Mouse (Mus musculus): ENCODE results near the gene Cplx1. TPM values are rescaled to one million over a fixed set of nuclear protein-coding genes. Genes with fewer than 3 reads are reported as not detected.

The Cplx1 gene
- polyA plus RNA-seq, 1 experiment from 2014 or later, result 2.6 TPM

DNA sequence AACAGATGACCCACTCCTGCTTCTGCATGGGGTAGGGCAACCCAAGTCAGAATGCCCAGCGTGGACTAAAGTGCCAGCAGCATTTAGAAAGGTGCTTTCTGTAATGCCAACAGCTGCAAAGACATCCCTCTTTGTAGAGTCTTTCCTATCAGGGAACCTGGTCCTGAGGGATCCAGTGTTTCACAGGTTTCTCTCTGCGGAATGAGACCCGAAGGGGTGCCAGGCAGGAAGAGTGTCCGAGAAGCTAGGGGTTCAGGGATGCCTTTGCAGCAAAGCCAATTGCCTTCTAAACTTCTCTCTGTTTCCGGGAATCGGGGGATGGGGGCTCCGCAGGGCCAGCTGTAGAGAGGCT lies 711 bp downstream of the Cplx1 start:
- Histone ChIP-seq H3K9me3 (no peaks in the 10 kb centered on the region), H3K27ac (no peak overlapping the region), H3K9ac (no peak overlapping the region), H3K36me3 (no peaks in the 10 kb centered on the region), H3K4me2 (peak overlapping the region; percentile 64), H3K27me3 (replicated peaks) (peaks cover 32% of the 10 kb centered on the region), H3K4me1 (peaks cover 9% of the 10 kb centered on the region), H3K4me3 (replicated peaks) (peak overlapping the region; percentile 28)
- ATAC-seq (ENCODE audit: insufficient read depth, low FRiP score, low read depth), result no peak
- WGBS, result 14% methylated on average over 7 of the region's 7 CpGs

DNA sequence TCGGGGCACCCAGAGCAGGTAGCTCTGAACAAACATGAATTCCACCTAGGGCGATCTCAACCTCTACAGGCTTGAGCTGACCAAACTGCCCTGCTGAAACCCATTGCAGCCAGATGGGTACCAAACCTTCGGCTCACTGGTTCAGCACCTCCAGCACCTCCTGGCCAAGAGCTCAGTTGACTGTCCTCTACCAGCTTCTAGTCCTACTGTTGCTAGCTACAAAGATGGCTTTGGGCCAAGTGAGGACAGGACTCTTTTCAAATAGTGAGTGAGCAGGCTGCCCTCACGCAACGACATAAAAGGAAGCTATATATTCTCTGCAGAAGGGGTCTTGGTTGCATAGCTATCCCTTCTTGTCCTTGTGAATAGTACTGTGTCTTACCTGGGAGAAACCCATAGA lies 2.2 kb downstream of the Cplx1 start:
- Histone ChIP-seq H3K36me3 (no peaks in the 10 kb centered on the region), H3K4me2 (no peak overlapping the region)
- no peak for ATAC-seq (ENCODE audit: insufficient read depth, low FRiP score, low read depth)

DNA sequence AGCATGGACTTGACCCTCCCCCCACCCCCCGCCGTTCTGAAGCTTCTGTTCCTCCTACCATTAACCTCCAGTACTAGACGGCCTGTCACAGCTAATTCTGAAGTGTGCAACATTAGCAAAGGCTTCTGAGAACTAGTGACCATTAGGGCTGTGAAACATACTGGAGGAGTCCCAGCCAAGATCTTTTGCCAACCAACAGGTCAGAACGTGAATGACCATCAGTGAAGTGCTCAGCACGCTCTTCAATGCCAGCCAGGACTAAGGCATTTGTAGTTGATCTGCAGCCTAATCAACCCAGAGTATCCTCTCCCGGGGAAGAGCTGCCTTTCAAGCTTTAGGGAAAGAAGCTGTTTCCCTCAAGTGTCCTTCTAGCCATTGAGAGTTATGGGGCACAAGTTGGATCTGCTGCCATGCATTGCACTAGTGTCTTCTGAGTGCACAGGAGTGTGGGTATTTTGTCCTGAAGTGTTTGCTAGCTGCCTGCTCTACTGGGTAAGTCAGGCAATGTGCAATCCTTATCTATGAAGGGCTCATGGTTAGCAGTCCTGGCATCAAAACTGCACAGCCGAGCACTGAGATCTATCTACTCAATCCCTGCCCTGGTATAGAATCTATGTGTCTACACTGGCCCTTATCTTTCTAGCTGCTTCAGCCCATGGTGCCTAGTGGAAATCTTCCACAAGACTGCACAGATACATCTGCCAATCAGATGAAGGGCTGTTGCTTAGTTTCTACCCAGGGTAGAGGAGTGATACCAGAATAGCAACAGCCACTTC lies 6.1 kb downstream of the Cplx1 start:
- H3K36me3 ChIP-seq, result no peaks in the 10 kb centered on the region
- 59% methylated on average over 7 of the region's 7 CpGs for WGBS
- no peaks in the 10 kb centered on the region for H3K4me1 ChIP-seq
- no peak overlapping the region for H3K27ac ChIP-seq
- H3K9me3 ChIP-seq, result no peaks in the 10 kb centered on the region
- H3K27me3 ChIP-seq (replicated peaks), result peaks cover 2% of the 10 kb centered on the region; the same call in 1 of the 2 replicates
- no peak overlapping the region for H3K4me2 ChIP-seq
- no peak overlapping the region for H3K9ac ChIP-seq
- no peak for ATAC-seq (ENCODE audit: insufficient read depth, low FRiP score, low read depth)
- no peak overlapping the region for H3K4me3 ChIP-seq (replicated peaks)

More for the DNA sequence above, 2.2 kb downstream of the Cplx1 start:
- Histone ChIP-seq H3K9me3 (no peaks in the 10 kb centered on the region), H3K9ac (no peak overlapping the region), H3K27me3 (replicated peaks) (peaks cover 30% of the 10 kb centered on the region), H3K4me1 (peaks cover 9% of the 10 kb centered on the region), H3K4me3 (replicated peaks) (no peak overlapping the region), H3K27ac (no peak overlapping the region)
- whole genome bisulfite sequencing, result 87% methylated on average over 5 of the region's 5 CpGs

DNA sequence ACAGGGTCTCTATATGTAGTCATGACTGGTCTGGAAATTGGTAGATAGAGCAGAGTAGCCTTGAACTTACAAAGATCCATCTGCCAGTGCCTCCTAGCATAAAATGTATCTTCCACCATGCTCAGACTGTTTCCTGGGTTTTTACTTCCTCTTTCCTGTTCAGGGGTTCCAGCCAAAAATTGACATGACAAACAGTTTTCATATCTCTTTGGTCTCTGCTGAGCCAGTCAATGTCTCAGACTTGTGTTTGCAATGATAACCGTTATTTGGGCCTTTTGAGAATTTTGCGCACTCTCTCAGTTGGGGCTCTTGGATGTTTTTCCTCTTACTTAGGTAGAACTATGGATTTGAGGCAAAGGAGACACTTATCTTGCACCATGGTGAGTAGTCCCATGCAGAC lies 15.6 kb downstream of the Cplx1 start:
- no peak for ATAC-seq (ENCODE audit: insufficient read depth, low FRiP score, low read depth)
- no peaks in the 10 kb centered on the region for H3K4me1 ChIP-seq
- 92% methylated on average over 2 of the region's 2 CpGs for whole genome bisulfite sequencing
- no peak overlapping the region for H3K4me3 ChIP-seq (replicated peaks)
- no peak overlapping the region for H3K9ac ChIP-seq
- no peak overlapping the region for H3K27ac ChIP-seq
- H3K4me2 ChIP-seq, result no peak overlapping the region
- H3K27me3 ChIP-seq (replicated peaks), result no peaks in the 10 kb centered on the region
- H3K36me3 ChIP-seq, result no peaks in the 10 kb centered on the region
- 0 out of 2 replicates have a peak, but pooled peaks cover 5% of the 10 kb centered on the region for H3K9me3 ChIP-seq

DNA sequence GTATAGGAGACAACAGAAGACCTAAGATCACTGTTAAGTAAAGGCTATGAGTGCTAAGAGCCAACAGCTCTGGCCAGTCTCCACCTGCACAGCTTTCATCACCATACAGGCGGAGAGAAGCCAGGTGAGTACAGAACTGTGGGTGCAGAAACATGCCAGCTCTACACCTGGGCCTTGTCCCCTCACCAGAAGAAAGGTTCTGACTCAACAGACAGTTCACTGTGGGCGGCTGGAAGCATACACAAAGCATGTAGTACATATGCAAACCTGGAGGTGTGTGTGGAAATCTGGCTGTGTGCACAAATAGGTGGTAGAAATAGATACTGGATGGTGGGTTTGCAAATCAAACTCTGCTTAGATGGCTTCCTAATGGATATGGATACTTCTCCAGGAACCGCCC lies 27.2 kb downstream of the Cplx1 start:
- ATAC-seq (ENCODE audit: insufficient read depth, low FRiP score, low read depth), result no peak
- Histone ChIP-seq H3K9me3 (no peaks in the 10 kb centered on the region), H3K36me3 (no peaks in the 10 kb centered on the region), H3K27ac (no peak overlapping the region), H3K27me3 (replicated peaks) (no peaks in the 10 kb centered on the region), H3K4me3 (replicated peaks) (no peak overlapping the region), H3K9ac (no peak overlapping the region), H3K4me1 (no peaks in the 10 kb centered on the region), H3K4me2 (no peak overlapping the region)
- WGBS, result 89% methylated on average over 3 of the region's 3 CpGs

DNA sequence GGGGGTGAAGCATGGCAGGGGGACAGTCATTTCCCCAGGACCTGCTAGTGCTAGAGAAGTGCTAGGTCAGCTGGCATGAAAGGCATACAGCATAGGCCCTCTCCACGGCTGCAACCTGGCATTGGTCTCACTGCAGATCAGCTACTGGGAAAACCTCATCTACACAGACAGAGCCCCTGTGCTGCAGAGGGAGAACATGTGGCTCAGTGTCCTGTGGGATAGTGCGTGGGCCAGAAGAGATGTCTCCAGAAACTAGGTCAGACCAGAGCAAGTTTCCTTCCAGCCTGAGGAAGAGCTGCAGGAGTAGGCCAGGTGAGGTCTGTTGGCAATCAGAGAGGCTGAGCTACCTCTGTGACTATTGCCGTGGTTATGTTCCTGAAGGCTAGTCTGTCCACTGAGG lies 27.9 kb downstream of the Cplx1 start:
- Histone ChIP-seq H3K4me2 (no peak overlapping the region), H3K9ac (no peak overlapping the region), H3K9me3 (no peaks in the 10 kb centered on the region), H3K27ac (no peak overlapping the region), H3K4me1 (no peaks in the 10 kb centered on the region), H3K36me3 (no peaks in the 10 kb centered on the region), H3K4me3 (replicated peaks) (no peak overlapping the region), H3K27me3 (replicated peaks) (no peaks in the 10 kb centered on the region)
- ATAC-seq (ENCODE audit: insufficient read depth, low FRiP score, low read depth), result no peak
- 73% methylated on average over 3 of the region's 3 CpGs for WGBS

DNA sequence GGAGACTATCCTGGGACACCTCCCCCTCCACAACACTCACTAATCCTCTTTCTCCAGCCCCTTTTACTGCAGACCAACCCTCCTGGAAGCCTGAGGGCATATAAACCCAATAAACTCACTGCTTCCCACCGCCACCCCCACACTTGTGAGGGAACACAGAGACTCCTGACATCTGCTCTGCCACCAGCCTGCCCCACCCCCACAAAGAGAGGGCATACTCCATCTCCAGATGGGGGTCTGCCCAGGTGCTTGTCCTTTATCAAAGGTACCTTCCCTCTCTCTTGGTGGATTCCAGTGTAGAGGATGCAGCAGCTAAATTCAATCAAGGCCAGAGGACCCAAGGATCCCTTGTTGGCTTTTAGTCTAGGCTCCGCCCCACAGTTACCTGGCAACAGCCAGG lies 28.8 kb downstream of the Cplx1 start:
- 61% methylated on average over 2 of the region's 2 CpGs for WGBS
- ATAC-seq (ENCODE audit: insufficient read depth, low FRiP score, low read depth), result no peak
- H3K4me1 ChIP-seq, result no peaks in the 10 kb centered on the region

DNA sequence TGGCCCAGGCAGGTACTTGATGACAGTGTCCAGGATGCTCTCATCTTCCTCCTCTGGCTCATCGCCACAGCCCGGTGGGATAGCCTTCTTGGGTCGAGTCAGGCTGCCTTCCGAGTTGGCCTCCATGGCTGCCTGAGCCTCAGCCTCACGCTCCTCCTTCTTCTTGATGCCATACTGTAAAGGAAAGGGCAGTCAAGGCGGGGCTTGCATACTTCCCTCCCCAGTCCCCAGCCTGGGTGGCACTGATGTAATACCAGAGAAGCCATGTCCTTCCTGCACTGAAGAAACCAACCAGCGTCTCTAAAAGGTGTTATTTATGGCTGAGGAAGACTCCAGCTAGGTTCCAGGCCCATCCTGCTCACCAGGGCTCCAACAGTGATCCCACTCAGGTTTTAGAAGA lies 29.7 kb downstream of the Cplx1 start:
- H3K9ac ChIP-seq, result no peak overlapping the region
- no peaks in the 10 kb centered on the region for H3K4me1 ChIP-seq
- H3K27me3 ChIP-seq (replicated peaks), result no peaks in the 10 kb centered on the region
- H3K4me3 ChIP-seq (replicated peaks), result no peak overlapping the region
- no peak for ATAC-seq (ENCODE audit: insufficient read depth, low FRiP score, low read depth)
- no peaks in the 10 kb centered on the region for H3K9me3 ChIP-seq
- H3K4me2 ChIP-seq, result no peak overlapping the region
- H3K27ac ChIP-seq, result no peak overlapping the region
- no peaks in the 10 kb centered on the region for H3K36me3 ChIP-seq
- 75% methylated on average over 7 of the region's 7 CpGs for WGBS

More for the DNA sequence above, 28.8 kb downstream of the Cplx1 start:
- no peak overlapping the region for H3K9ac ChIP-seq
- H3K9me3 ChIP-seq, result no peaks in the 10 kb centered on the region
- no peak overlapping the region for H3K27ac ChIP-seq
- no peak overlapping the region for H3K4me3 ChIP-seq (replicated peaks)
- no peak overlapping the region for H3K4me2 ChIP-seq
- no peaks in the 10 kb centered on the region for H3K27me3 ChIP-seq (replicated peaks)
- H3K36me3 ChIP-seq, result no peaks in the 10 kb centered on the region

DNA sequence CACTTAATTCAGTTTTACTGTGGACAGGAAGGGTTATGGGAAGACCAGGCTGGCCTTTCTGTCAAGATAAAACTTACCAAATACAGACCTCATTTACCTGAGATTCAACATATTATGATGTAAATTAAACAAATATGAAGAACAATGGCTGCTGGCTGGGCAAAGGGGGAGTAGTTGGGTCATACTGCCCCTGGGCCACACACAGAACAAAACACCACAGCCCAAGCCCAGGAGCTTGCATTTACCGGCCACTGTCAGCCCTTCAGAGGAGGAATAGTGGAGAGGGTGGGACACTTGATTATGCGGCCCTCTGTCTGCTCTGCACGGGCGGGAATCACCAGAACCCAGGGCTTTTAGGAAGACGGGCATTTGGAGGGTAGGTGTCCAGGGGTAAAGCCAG lies 30.9 kb downstream of the Cplx1 start:
- Histone ChIP-seq H3K36me3 (no peaks in the 10 kb centered on the region), H3K4me3 (replicated peaks) (no peak overlapping the region), H3K9ac (no peak overlapping the region), H3K27me3 (replicated peaks) (no peaks in the 10 kb centered on the region), H3K4me2 (no peak overlapping the region), H3K4me1 (no peaks in the 10 kb centered on the region), H3K9me3 (no peaks in the 10 kb centered on the region), H3K27ac (no peak overlapping the region)
- ATAC-seq (ENCODE audit: insufficient read depth, low FRiP score, low read depth), result no peak
- 80% methylated on average over 5 of the region's 5 CpGs for WGBS

DNA sequence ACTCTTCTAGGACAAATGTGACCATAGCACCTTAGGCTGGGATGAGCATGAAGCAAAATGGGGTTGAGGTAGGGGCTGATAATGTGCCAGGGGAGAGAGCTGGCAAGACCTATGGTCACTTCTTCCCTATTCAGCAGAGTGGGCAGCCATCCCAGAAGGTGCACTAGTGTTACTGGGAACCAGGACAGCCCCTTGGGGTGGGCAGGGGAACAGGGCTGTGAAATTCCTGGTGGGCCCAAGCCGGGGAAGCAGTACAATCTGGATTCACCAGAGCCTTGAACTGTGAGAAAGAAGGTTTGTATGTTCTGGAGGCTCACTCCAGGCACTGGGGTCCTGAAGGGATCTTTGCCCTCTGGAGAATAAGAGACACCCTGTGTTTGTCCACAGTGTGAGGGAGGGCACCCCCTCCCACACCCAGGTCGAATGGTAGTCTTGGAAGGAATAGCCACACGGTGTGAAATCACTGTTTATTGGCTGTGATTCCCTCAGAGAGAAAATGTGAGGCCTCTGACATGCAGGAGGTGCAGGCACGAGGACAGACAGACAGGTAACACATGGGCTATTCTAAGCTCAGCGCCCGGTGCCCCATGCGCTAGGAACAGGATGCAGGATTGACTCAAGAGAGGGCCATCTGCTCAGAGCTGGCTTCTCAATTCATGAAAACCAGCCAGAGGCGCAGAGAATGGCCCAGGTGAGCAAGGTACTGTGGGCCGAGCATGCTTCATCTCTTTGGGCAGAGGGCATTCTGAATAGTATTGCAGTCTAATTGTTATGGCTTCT lies 31.5 kb downstream of the Cplx1 start:
- H3K9ac ChIP-seq, result no peak overlapping the region
- no peak for ATAC-seq (ENCODE audit: insufficient read depth, low FRiP score, low read depth)
- no peak overlapping the region for H3K27ac ChIP-seq
- no peaks in the 10 kb centered on the region for H3K4me1 ChIP-seq
- no peaks in the 10 kb centered on the region for H3K9me3 ChIP-seq
- 79% methylated on average over 9 of the region's 9 CpGs for WGBS
- no peak overlapping the region for H3K4me2 ChIP-seq
- no peaks in the 10 kb centered on the region for H3K36me3 ChIP-seq
- no peaks in the 10 kb centered on the region for H3K27me3 ChIP-seq (replicated peaks)
- H3K4me3 ChIP-seq (replicated peaks), result no peak overlapping the region

DNA sequence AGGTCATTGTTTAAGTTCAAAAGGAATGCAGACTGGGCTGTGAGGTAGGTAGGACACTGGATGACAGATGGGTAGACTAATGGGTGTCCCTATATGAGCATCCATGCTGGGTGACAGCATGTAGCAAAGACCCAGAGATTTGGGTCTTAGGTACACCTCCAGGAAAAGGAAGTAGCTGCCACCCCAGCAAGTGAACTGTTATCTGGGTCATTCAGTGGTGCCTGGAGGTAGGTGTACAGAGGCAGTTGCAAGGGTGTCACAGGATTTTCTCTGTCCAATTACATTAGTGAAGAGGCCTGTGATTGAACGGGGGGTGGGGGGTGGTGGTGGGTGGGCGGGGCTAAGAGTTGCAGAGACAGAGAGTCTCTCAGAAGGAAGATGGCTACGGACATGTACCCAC lies 33.2 kb downstream of the Cplx1 start:
- Histone ChIP-seq H3K9me3 (no peaks in the 10 kb centered on the region), H3K36me3 (no peaks in the 10 kb centered on the region), H3K4me2 (no peak overlapping the region), H3K27ac (no peak overlapping the region), H3K4me3 (replicated peaks) (no peak overlapping the region), H3K4me1 (no peaks in the 10 kb centered on the region), H3K27me3 (replicated peaks) (no peaks in the 10 kb centered on the region), H3K9ac (no peak overlapping the region)
- WGBS, result 74% methylated on average over 3 of the region's 3 CpGs
- no peak for ATAC-seq (ENCODE audit: insufficient read depth, low FRiP score, low read depth)

DNA sequence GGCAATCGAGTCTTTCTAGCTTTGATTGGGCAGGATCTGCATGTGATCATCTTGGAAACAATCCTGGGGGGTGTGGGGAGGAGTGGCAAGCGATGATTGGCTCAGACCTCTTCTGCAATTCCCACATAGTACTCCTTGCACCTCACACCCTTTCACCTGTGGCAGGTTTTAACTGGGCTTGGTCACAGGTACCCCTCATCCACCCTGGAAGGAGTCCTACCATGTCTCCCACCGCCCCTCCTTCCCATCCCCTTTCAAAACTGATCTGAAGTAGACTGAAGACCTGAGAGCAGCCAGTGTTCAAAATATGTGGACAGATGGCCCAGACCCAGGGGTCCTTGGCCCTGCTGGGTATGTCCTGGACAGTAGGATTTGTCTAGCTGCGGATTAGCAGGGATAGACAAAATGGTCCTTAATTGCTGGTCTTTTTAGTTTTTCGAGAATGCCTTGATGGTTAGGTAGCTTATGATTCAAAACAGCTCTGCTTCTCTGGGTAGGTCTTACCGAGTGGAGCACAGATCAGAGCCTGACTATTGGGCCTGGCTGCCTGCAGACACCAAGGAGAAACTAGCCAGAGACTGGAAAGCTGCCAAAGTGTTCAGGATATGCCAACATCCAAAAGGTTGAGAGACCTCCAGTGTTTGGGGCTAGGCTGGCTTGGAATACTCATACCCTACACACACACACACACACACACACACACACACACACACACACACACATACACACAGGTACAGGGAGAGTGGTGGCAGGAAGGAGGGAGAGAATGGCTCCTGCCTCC lies 34.1 kb downstream of the Cplx1 start:
- no peaks in the 10 kb centered on the region for H3K36me3 ChIP-seq
- no peaks in the 10 kb centered on the region for H3K4me1 ChIP-seq
- H3K4me2 ChIP-seq, result no peak overlapping the region
- H3K27ac ChIP-seq, result no peak overlapping the region
- no peak overlapping the region for H3K4me3 ChIP-seq (replicated peaks)
- no peak overlapping the region for H3K9ac ChIP-seq
- no peaks in the 10 kb centered on the region for H3K9me3 ChIP-seq
- no peaks in the 10 kb centered on the region for H3K27me3 ChIP-seq (replicated peaks)
- WGBS, result 61% methylated on average over 6 of the region's 6 CpGs
- ATAC-seq (ENCODE audit: insufficient read depth, low FRiP score, low read depth), result no peak
